In genomic region chr14:46821873-46822716, GRCm38 (mm10) we compare ENCODE assay signal across 8 mouse cellular contexts. TPM values are rescaled to one million over a fixed set of nuclear protein-coding genes. Genes with fewer than 3 reads are reported as not detected.
A peak's percentile ranks its signal among the peaks of the same experiment; 100 is the strongest.
DNase-seq lines count a peak whose midpoint lies in the region; ATAC-seq lines count a peak whose summit lies in the region.

TSS of gene Gmfb (minus strand) at chr14:46822242.

- peak within 1 kb of the TSS; percentile 86 for H3K4me3 ChIP-seq in hindbrain, embryonic 10.5 days

- under 1% methylated on average over 65 of the region's 65 CpGs for whole genome bisulfite sequencing in hindbrain, embryonic 10.5 days

- ATAC-seq in frontal cortex, adult (ENCODE audit: low TSS enrichment) = peak; percentile 93

- peaks cover 8% of the 10 kb centered on the region for H3K36me3 ChIP-seq in hindbrain, embryonic 10.5 days

- peak within 1 kb of the TSS; percentile 93 for H3K27ac ChIP-seq in hindbrain, embryonic 10.5 days

- H3K9me3 ChIP-seq in hindbrain, embryonic 10.5 days = no peaks in the 10 kb centered on the region

- H3K27me3 ChIP-seq in hindbrain, embryonic 10.5 days (ENCODE audit: insufficient read depth, poor library complexity, severe bottlenecking) = peaks cover 15% of the 10 kb centered on the region

- DNase-seq in MN1 (ENCODE audit: low spot score) = peak; percentile 93
- peak; percentile 97 for DNase-seq in cerebellum, adult 9-10 months
- peak; percentile 94 for DNase-seq in hindbrain, embryonic 10.5 days (ENCODE audit: low spot score)
- peak; percentile 96 to 97 for DNase-seq in layer of hippocampus, postnatal 10 days (ENCODE audit: low spot score in 2 of 2)
- DNase-seq in lung, postnatal 10 days = peak; percentile 97
- DNase-seq in ovary, postnatal 36 days (ENCODE audit: low spot score) = peak; percentile 96
- peak; percentile 95 for DNase-seq in thymus, postnatal 25 days

- peaks cover 12% of the 10 kb centered on the region for H3K4me1 ChIP-seq in hindbrain, embryonic 10.5 days (replicated peaks)

RNA-seq across cellular contexts. Expression of gene Gmfb, which starts in this region (rescaled TPM):
- polyA plus RNA-seq in hindbrain, embryonic 10.5 days (2016; fragmentation: Nextera tagmentation; extraction: Ambion mirVana) = 82.9 and 97.7 TPM in 2 replicates
- 100 to 1,000 TPM; 161 to 175 TPM for total RNA-seq in layer of hippocampus, postnatal 10 days (2021)

Comparison
In these comparisons a context has a peak if more than half of its experiments do, and no peak if none do; other contexts are left out.
1. Peak in every context shown above with its lines: DNase-seq, ATAC-seq, H3K4me3 ChIP-seq and H3K27ac ChIP-seq.